Mouse (Mus musculus): ENCODE results near the gene Dcaf10.

Dcaf10 gene

DNA sequence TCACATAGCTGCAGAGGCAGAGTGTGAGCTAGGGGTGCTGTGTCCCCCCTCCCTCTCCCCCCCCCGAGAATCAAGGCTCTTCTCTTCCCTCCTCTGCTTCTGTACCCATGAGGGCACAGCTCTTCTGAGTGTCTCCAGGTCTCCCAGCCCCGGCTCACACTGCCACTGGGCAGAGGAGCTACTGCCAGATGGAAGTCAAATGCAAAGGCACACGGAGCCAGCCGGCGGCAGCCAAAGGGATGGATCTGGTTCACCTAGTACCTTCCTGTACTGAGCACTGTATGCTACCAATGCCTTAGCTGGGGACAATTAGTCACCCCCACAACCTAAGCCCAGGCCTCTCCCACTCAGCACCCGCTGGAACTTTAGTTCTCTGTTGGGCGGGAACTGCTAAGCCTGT, 74.4 kb downstream of the Dcaf10 start:
- in situ Hi-C loops (cut with MboI, MseI), result loop anchor here in 1 of 2 experiments (5.0 to 10.0 kb wide), 2 partner anchors 118 to 196 kb away; partner anchors contain the start of gene Shb

DNA sequence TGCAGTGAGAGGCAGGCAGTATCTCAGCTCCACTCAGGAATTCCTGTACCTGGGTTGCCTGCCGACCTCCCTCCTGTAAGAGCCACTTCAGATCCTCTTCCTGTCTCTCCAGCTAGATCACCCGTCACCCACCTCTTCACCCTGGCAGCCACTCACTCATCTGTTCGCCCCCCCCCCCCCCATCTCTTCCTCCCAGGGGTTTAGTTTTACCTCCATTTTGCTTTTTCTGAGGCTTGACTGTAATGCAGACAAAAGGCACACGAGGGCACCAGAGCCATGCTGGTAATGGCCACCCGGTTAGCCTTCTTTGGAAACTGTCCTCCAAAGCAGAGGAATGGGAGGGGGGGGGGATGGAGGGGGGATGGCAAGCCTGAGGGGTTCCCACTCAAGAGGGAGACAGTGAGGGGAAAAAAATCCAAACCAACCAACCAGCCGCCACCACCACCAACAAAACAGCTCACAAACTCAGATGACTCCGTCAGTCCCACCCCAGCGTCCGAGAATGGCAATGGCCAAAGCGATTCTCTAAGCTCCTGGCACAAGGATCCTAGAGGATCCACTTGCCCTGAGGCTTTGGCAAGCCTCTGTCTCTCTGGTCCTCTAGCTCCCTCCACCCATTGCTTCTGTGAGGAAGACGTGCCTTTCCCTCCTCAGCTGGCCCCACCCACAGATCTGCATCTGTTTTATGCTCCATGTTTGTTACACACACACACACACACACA, 76.5 kb downstream of the Dcaf10 start:
- in situ Hi-C loops (cut with MboI, MseI), result loop anchor here in 1 of 2 experiments (5.0 to 10.0 kb wide), 2 partner anchors 116 to 194 kb away; partner anchors contain the start of gene Shb

GRCm38 (mm10) chr4:45419051-45419450, 77.2 kb downstream of the Dcaf10 start:
- in situ Hi-C loops (cut with MboI, MseI), result loop anchor here in 1 of 2 experiments (5.0 to 10.0 kb wide), 2 partner anchors 116 to 193 kb away; partner anchors contain the start of gene Shb

DNA sequence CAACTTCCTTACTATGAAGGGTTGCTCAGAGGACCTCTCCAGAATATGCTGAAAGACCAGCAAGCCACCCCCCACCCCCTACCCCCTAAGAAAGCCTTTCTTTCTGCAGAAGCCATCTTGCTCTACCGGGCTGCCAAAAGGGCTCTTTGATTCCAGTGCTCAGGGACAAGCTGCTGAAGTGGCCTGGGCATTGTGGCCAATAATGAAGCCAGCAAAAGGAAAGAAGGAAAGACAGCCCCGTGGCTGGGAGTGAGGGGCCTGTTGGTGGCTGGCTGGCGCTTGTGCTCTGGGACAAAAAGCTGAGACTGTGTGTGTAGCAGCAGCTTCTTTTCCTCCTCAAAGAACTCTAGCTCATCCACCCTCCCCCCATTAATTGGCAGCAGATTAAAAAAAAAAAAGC, 78.8 kb downstream of the Dcaf10 start:
- in situ Hi-C loops (cut with MboI, MseI), result no loop called here

- in situ Hi-C loops (cut with MboI, MseI), result no loop called here
Observed at GRCm38 (mm10) chr4:45421519-45422260, 79.8 kb downstream of the Dcaf10 start.

GRCm38 (mm10) chr4:45422640-45423039, 80.7 kb downstream of the Dcaf10 start:
- in situ Hi-C loops (cut with MboI, MseI), result no loop called here

GRCm38 (mm10) chr4:45423406-45423805, 81.5 kb downstream of the Dcaf10 start:
- in situ Hi-C loops (cut with MboI, MseI), result no loop called here

GRCm38 (mm10) chr4:45426724-45427457, 85.0 kb downstream of the Dcaf10 start:
- in situ Hi-C loops (cut with MboI, MseI), result no loop called here
